Comparison of ENCODE assay signal across 7 mouse cellular contexts in the genomic region with DNA sequence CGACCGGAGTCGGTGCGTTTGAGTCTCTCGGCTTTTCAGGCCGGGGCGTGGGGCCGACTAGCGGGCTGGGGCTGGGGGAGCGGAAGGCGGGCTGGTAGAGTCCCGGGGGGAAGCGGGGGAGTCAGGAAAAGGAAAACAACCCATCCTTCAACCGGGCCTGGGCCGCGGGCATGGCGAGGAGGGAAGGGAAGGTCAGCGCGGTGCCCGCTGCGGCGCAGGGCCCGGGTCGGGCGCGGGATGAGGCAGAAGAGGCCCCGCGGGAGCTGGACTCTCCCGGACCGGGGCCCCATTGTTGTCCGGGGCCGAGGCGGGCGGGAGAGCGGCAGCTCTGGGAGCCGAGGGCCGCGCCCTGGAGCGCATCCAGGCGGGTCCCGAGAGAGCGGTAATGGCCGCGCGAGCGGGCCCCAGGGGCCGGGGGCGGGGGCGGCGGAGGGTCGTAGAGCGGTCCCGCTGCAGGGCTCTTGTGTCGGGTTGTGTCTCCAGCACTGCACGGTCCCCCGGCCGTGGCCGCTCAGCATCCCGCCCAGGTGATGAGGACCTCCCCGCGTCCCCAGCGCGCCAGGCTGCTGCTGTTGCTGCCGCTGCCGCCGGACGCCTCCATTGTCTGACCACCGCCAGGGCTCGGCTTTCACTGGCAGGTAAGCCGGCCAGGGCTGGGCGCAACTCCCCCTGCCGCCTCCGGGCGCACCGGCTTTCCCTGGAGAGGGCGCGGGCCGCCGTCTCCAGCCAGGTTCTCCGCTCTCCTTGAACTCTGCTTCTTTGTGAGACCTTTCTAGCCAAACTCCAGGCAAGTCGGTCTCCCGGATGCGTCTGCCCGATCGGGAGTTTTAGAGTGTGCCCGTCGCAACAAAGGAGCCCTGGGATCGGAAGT. TPM values are rescaled to one million over a fixed set of nuclear protein-coding genes. Genes with fewer than 3 reads are reported as not detected.
DNase-seq lines count a peak whose midpoint lies in the region; ATAC-seq and TF ChIP-seq lines count a peak whose summit lies in the region.

No protein-coding gene starts in this region.

- no peaks in the 10 kb centered on the region for H3K9me3 ChIP-seq in CH12.LX (replicated peaks; ENCODE audit: low read length)
- H3K9me3 ChIP-seq in embryonic facial prominence, embryonic 10.5 days, result no peaks in the 10 kb centered on the region
- H3K9me3 ChIP-seq in hindbrain, embryonic 13.5 days, result no peaks in the 10 kb centered on the region

- H3K27ac ChIP-seq in CH12.LX (ENCODE audit: insufficient read depth, low read depth), result no peak overlapping the region
- H3K27ac ChIP-seq in embryonic facial prominence, embryonic 10.5 days (replicated peaks), result peak overlapping the region; percentile 95
- peak overlapping the region; percentile 96 for H3K27ac ChIP-seq in hindbrain, embryonic 13.5 days

- peak overlapping the region; percentile 75 for H3K9ac ChIP-seq in CH12.LX (ENCODE audit: insufficient read depth, low read depth)
- H3K9ac ChIP-seq in hindbrain, embryonic 13.5 days, result peak overlapping the region; percentile 94

- ATAC-seq in hindbrain, embryonic 13.5 days (ENCODE audit: low FRiP score), result peak; percentile 76

- H3K79me2 ChIP-seq in CH12.LX (replicated peaks; ENCODE audit: control insufficient read depth, extremely low read depth, insufficient read depth, poor library complexity, severe bottlenecking), result no peaks in the 10 kb centered on the region; the same call in 1 of the 2 replicates

- dilution Hi-C loops in CH12.LX (cut with MboI; ENCODE audit: extremely low pct_ligation_motif_present, extremely low pct_unique_long_range_greater_than_20kb, low sequenced_read_pairs), result no loop called here

- TF ChIP-seq CTCF in CH12.LX (conservative IDR thresholded peaks at IDR 0.05 in 1 of 2, IDR thresholded peaks at IDR 0.05 in 1 of 2; ENCODE audit: low read depth in 2 of 2, low read length in 2 of 2), result no peak

- H3K36me3 ChIP-seq in CH12.LX (replicated peaks in 1 of 2; ENCODE audit: control insufficient read depth in 1 of 2, insufficient read depth in 1 of 2, low read length in 1 of 2), result peaks cover 0 to 24% of the 10 kb centered on the region in 2 experiments
- H3K36me3 ChIP-seq in embryonic facial prominence, embryonic 10.5 days (replicated peaks), result peaks cover 31% of the 10 kb centered on the region
- H3K36me3 ChIP-seq in hindbrain, embryonic 13.5 days, result peaks cover 8% of the 10 kb centered on the region

- TF ChIP-seq RAD21 in CH12.LX (IDR thresholded peaks at IDR 0.05; ENCODE audit: low read depth, low read length), result no peak

- H3K4me3 ChIP-seq in CH12.LX (replicated peaks in 1 of 3; ENCODE audit: low read depth in 2 of 3, low read length in 2 of 3, poor library complexity in 1 of 3), result peak overlapping the region; percentile 50 to 84 (median 77)
- H3K4me3 ChIP-seq in embryonic facial prominence, embryonic 10.5 days, result peak overlapping the region; percentile 86
- H3K4me3 ChIP-seq in hindbrain, embryonic 13.5 days, result peak overlapping the region; percentile 98

- no peak for TF ChIP-seq POLR2A in CH12.LX (IDR thresholded peaks at IDR 0.05; ENCODE audit: low read depth, low read length)

- peak overlapping the region; percentile 52 for H3K4me2 ChIP-seq in CH12.LX (ENCODE audit: insufficient read depth, low read depth, poor library complexity, severe bottlenecking)
- H3K4me2 ChIP-seq in hindbrain, embryonic 13.5 days, result peak overlapping the region; percentile 72

- DNase-seq in CH12.LX (ENCODE audit: extremely low read depth), result no peak
- DNase-seq in ZHBTc4 (ENCODE audit: low read depth, low spot score), result peak; percentile 74
- peak; percentile 73 for DNase-seq in embryonic facial prominence, embryonic 10.5 days (ENCODE audit: low spot score)
- DNase-seq in liver, result peak; percentile 44
- peak; percentile 50 for DNase-seq in naive thymus-derived CD4-positive, alpha-beta T cell, adult 2 months (ENCODE audit: low read depth)
- peak; percentile 23 to 71 for DNase-seq in urinary bladder, adult 18-20 months (ENCODE audit: low spot score in 2 of 2)

- under 1% methylated on average over 88 of the region's 88 CpGs for WGBS in embryonic facial prominence, embryonic 10.5 days
- under 1% methylated on average over 63 of the region's 88 CpGs for WGBS in hindbrain, embryonic 13.5 days

- peaks cover 37% of the 10 kb centered on the region for H3K27me3 ChIP-seq in CH12.LX (replicated peaks)
- peaks cover 37% of the 10 kb centered on the region for H3K27me3 ChIP-seq in embryonic facial prominence, embryonic 10.5 days (replicated peaks; ENCODE audit: low read depth, poor library complexity, severe bottlenecking)
- H3K27me3 ChIP-seq in hindbrain, embryonic 13.5 days, result peaks cover 7% of the 10 kb centered on the region

- TF ChIP-seq EP300 in CH12.LX (IDR thresholded peaks at IDR 0.05; ENCODE audit: low read length), result no peak

- in situ Hi-C loops in CH12.LX (cut with MboI; ENCODE audit: low pct_ligation_motif_present, low pct_unique_long_range_greater_than_20kb, low sequenced_read_pairs), result loop anchor here (5.0 to 25.0 kb wide), 2 partner anchors 91 to 426 kb away; a partner anchor contains a TSS

- peaks cover 0 to 18% of the 10 kb centered on the region in 2 experiments; a peak in 3 of 4 replicates for H3K4me1 ChIP-seq in CH12.LX (ENCODE audit: control insufficient read depth in 1 of 2, insufficient read depth in 2 of 2)
- H3K4me1 ChIP-seq in embryonic facial prominence, embryonic 10.5 days, result peaks cover 36% of the 10 kb centered on the region
- H3K4me1 ChIP-seq in hindbrain, embryonic 13.5 days (replicated peaks), result peaks cover 63% of the 10 kb centered on the region

TF ChIP-seq in CH12.LX, 34 proteins besides CTCF, POLR2A, EP300 and RAD21:
- TF ChIP-seq UBTF (IDR thresholded peaks at IDR 0.05; ENCODE audit: low read depth, low read length) (peak; percentile 42; the same call in 1 of the 2 replicates), NRF1 (IDR thresholded peaks at IDR 0.05; ENCODE audit: low read depth, low read length) (no peak), GABPA (IDR thresholded peaks at IDR 0.05; ENCODE audit: insufficient replicate concordance, low read depth, low read length) (no peak), ETS1 (conservative IDR thresholded peaks at IDR 0.05; ENCODE audit: low read depth, low read length) (no peak)
TF ChIP-seq in CH12.LX: peak in this region for 1.

RNA-seq across cellular contexts. Expression of a gene that starts 0.6 kb away (rescaled TPM):
- total RNA-seq in CH12.LX (2012; rRNA removed) (7.1 and 7.4 TPM in 2 replicates), CH12.LX (2014; rRNA removed) (13.4 and 14.3 TPM in 2 replicates)
- 12.3 and 12.7 TPM in 2 replicates for polyA plus RNA-seq in CH12.LX (2012; ENCODE audit: insufficient read length, low read depth)
- polyA plus RNA-seq in embryonic facial prominence, embryonic 10.5 days (2016; fragmentation: Nextera tagmentation; extraction: Ambion mirVana), result 162 and 171 TPM in 2 replicates
- polyA plus RNA-seq in hindbrain, embryonic 13.5 days (2015; fragmentation: Nextera tagmentation; extraction: Ambion mirVana), result 134 and 137 TPM in 2 replicates

RNA-seq across cellular contexts. Expression of a gene that starts 0.9 kb away (rescaled TPM):
- total RNA-seq in CH12.LX (2012; rRNA removed), result 0.34 and 0.76 TPM in 2 replicates
- 0.28 and 0.75 TPM in 2 replicates for total RNA-seq in CH12.LX (2014; rRNA removed)
- polyA plus RNA-seq in CH12.LX (2012; ENCODE audit: insufficient read length, low read depth), result 1.4 and 1.5 TPM in 2 replicates
- polyA plus RNA-seq in embryonic facial prominence, embryonic 10.5 days (2016; fragmentation: Nextera tagmentation; extraction: Ambion mirVana), result 12.1 and 13.8 TPM in 2 replicates
- 32.8 and 33.5 TPM in 2 replicates for polyA plus RNA-seq in hindbrain, embryonic 13.5 days (2015; fragmentation: Nextera tagmentation; extraction: Ambion mirVana)
